Mouse (Mus musculus) urinary bladder, postnatal 4 days (tissue): ENCODE measurements around the gene Slc25a5.

Experiments used
- DNase-seq, 2 experiments: peaks; one replicate each; pipeline ENCODE4 v3.0.0; 2021 to 2022; ENCODE audit warnings: low spot score in 2 of 2

Slc25a5 gene

DNA sequence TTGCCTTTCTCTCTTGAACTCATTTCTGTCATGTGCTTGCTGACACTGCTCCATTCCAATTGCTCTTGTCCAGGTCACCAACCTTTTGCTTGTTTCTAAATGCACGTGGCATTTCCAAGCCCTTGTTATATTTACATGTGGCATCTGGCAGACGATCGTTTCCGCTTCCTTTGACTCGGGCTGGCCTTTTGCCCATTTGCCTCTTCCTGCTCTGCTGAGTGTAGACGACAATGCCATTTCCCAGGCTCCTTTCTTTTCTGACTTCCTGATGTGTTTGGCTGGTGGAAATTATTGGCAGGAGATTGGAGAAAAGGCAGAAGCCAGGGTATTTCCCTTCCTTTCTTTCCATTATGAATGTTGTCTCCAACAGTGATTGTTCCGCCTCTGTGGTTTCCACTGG is 43.9 kb downstream of the Slc25a5 start:
- DNase-seq: no peak

DNA sequence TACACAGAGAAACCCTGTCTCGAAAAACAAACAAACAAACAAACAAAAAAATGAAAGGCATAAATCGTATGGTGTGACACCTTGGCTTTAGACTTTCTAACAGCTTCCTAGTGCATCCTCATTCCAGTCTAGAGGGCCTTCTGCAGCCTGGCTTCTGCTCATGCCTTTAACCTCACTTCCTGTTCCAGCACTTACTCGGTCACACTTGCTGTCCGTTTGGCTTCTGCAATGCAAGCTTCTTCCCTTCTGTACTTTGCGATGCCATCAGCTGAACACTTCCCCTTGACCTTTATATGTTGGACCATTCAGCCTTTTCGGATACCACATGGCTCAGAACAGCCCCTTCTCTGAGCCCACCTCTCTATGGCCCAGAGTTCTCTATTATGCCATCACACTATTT is 46.2 kb downstream of the Slc25a5 start:
- no peak for DNase-seq

DNA sequence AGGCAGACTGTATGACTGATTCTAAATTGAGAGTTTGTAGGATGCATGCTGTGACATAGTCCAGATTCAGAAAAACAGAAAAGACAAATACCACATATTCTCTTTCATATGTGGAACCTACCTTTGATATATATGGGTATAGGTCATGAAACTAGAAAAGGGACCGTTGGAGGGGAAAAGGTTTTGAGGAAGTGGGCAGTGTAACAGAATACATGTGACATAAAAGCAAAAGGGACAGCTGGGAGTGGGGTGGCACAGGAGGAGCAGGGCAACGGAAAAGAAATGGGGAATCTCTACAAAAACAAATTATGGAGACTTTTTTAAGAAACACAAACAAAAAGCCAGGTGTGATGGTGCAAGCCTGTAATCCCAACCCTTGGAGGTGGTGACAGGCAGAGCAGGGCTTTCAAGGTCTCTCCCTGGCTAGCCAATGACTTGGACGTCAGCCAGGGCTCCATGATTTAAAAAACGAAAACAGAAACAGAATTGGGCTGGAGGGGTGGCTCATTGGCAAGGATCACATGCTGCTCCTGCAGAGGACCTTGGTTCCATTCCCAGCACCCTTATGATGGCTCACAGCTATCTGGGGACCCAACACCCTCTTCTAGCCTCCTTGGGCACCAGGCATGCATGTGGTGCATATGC is 48.0 kb downstream of the Slc25a5 start:
- DNase-seq: no peak

DNA sequence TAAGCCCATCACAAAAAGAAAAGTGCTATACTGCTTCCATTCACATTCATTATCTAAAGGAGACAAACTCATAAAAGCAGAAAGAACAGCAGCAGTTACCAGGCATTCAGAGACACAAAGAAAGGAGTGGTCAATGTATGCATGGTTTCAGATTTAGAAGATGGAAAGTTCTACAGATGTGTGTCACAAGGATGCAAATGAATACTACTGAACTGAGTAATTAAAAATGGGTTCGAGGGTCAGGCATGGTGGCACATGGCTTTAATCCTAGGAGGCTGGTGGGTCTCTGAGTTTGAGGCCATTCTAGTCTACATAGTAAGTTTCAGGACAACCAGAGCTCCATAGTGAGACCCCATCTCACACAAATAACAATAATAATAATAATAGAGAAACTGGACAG is 51.7 kb downstream of the Slc25a5 start:
- DNase-seq: no peak
